Mouse (Mus musculus) regulatory T cell (primary cell): ENCODE measurements around the gene Gm3139.

Experiments
- in situ Hi-C: fragments of 300-600 bp; cut with MboI, MseI; formaldehyde crosslinking; loops from one replicate; pipeline ENCODE4 v1.15.1; 2025; ENCODE audit warnings: high pct_unique_total_duplicates

Gene Gm3139

DNA sequence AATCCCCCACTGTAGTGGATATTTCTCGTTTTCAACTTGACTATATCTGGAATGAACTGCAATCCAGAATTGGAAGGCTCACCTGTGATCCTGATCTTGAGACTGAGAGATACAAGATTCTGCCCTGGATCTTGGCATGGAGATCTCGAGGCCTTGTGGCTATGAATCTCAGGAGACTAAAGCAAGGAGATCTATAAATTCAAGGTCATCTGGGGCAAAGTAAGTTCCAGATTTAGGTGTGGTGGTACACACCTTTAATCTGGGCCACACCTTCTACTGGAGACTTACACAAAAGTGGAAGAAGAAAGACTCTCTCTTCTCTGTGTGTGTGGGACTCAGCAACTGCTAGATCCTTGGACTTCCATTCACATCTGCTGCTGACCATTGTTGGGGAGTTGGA lies at the start of gene Gm3139:
TSS of gene Gm3139 (plus strand) at position 301 of the 400 bp plus-strand sequence.
- in situ Hi-C loops = loop anchor here (25.0 kb wide), 1 partner anchor 1064 kb away; no protein-coding TSS in a partner anchor
